ENCODE assay signal across 30 mouse cellular contexts in genomic region chr17:13924588-13924987, GRCm38 (mm10). TPM values are rescaled to one million over a fixed set of nuclear protein-coding genes. Genes with fewer than 3 reads are reported as not detected.
DNase-seq lines count a peak whose midpoint lies in the region; ATAC-seq lines count a peak whose summit lies in the region.
"Had no signal": no experiment of that assay in that cellular context is flagged by ENCODE, and none has a peak within 500 bp of the region (broad histone marks: within the 10 kb centered on the region; RNA-seq: fewer than 3 reads in every experiment).

No protein-coding gene starts in this region.

- peak; percentile 58 for DNase-seq in adrenal gland, adult 2 months
- DNase-seq in adrenal gland, postnatal 10 days, result no peak
- DNase-seq in heart, postnatal 10 days, result no peak
- DNase-seq in 3134 (ENCODE audit: extremely low read depth, insufficient read length, low spot score) (peak; percentile 58), NIH3T3 (ENCODE audit: low read depth) (peak; percentile 30)
- no peak for DNase-seq in cerebellum, postnatal 10 days
- DNase-seq: cerebellum, adult 2 months; cerebellum, postnatal 14 days; embryo, embryonic 11 days; gastrocnemius, postnatal 10 days; heart, adult 2 months; heart, postnatal 4 days; kidney, adult 11 months had no signal

- 78% methylated on average over 2 of the region's 2 CpGs for WGBS in heart, embryonic 12.5 days
- 98% methylated on average over 2 of the region's 2 CpGs for WGBS in midbrain, embryonic 15.5 days

- no peaks in the 10 kb centered on the region for H3K27me3 ChIP-seq in heart, embryonic 12.5 days (replicated peaks)
- H3K27me3 ChIP-seq in midbrain, embryonic 15.5 days (replicated peaks), result no peaks in the 10 kb centered on the region
- H3K27me3 ChIP-seq: embryonic facial prominence, embryonic 15.5 days; heart, embryonic 13.5 days; hindbrain, embryonic 13.5 days had no signal

- peak; percentile 71; the same call in 1 of the 2 replicates for ATAC-seq in heart, embryonic 12.5 days (ENCODE audit: insufficient number of reproducible peaks, low FRiP score)
- no peak for ATAC-seq in midbrain, embryonic 15.5 days (replicated peaks)
- ATAC-seq: CD4-positive, CD25-positive, alpha-beta regulatory T cell, adult 4 months; forebrain, embryonic 14.5 days; hindbrain, postnatal 0 days had no signal

- intact Hi-C loops in heart, postnatal 10 days (cut with DNase I), result no loop called here

- no peak overlapping the region for H3K4me3 ChIP-seq in heart, embryonic 12.5 days
- no peak overlapping the region for H3K4me3 ChIP-seq in midbrain, embryonic 15.5 days
- H3K4me3 ChIP-seq: embryonic facial prominence, embryonic 15.5 days; erythroblast, embryonic 14.5 days; forebrain, embryonic 10.5 days; heart, adult 2 months; heart, embryonic 13.5 days; hindbrain, embryonic 13.5 days had no signal

- no peak overlapping the region for H3K4me2 ChIP-seq in heart, embryonic 12.5 days
- H3K4me2 ChIP-seq in midbrain, embryonic 15.5 days, result no peak overlapping the region
- H3K4me2 ChIP-seq: embryonic facial prominence, embryonic 15.5 days; heart, embryonic 13.5 days; hindbrain, embryonic 13.5 days had no signal

- H3K9ac ChIP-seq in heart, embryonic 12.5 days, result no peak overlapping the region
- no peak overlapping the region for H3K9ac ChIP-seq in midbrain, embryonic 15.5 days
- H3K9ac ChIP-seq: embryonic facial prominence, embryonic 15.5 days; heart, embryonic 13.5 days; hindbrain, embryonic 13.5 days had no signal

- no peaks in the 10 kb centered on the region for H3K9me3 ChIP-seq in heart, embryonic 12.5 days (replicated peaks)
- no peaks in the 10 kb centered on the region for H3K9me3 ChIP-seq in midbrain, embryonic 15.5 days
- H3K9me3 ChIP-seq: embryonic facial prominence, embryonic 15.5 days; forebrain, embryonic 10.5 days; G1E; heart, embryonic 13.5 days; hindbrain, embryonic 13.5 days had no signal

- H3K4me1 ChIP-seq in heart, embryonic 12.5 days (replicated peaks), result peaks cover 13% of the 10 kb centered on the region
- H3K4me1 ChIP-seq in midbrain, embryonic 15.5 days, result no peaks in the 10 kb centered on the region
- H3K4me1 ChIP-seq: embryonic facial prominence, embryonic 15.5 days had no signal

- H3K27ac ChIP-seq in heart, embryonic 12.5 days (ENCODE audit: poor library complexity, severe bottlenecking), result no peak overlapping the region
- H3K27ac ChIP-seq in midbrain, embryonic 15.5 days, result no peak overlapping the region
- H3K27ac ChIP-seq: embryonic facial prominence, embryonic 15.5 days; forebrain, embryonic 10.5 days; heart, adult 2 months; heart, embryonic 13.5 days; hindbrain, embryonic 13.5 days; hindbrain, postnatal 0 days had no signal

- H3K36me3 ChIP-seq in heart, embryonic 12.5 days, result no peaks in the 10 kb centered on the region
- no peaks in the 10 kb centered on the region for H3K36me3 ChIP-seq in midbrain, embryonic 15.5 days (replicated peaks)
- H3K36me3 ChIP-seq: embryonic facial prominence, embryonic 15.5 days; forebrain, embryonic 10.5 days; G1E; heart, embryonic 13.5 days; hindbrain, embryonic 13.5 days had no signal

RNA-seq across cellular contexts. Expression of gene Gm7168, which starts 23.6 kb away (rescaled TPM):
- total RNA-seq in adrenal gland, adult 2 months (2021), result not detected
- not detected in 2 replicates for polyA plus RNA-seq in adrenal gland, adult 2 months (2012; rRNA removed)
- total RNA-seq in adrenal gland, postnatal 10 days (2021), result not detected
- polyA plus RNA-seq in heart, embryonic 12.5 days (2016; fragmentation: Nextera tagmentation; extraction: Ambion mirVana), result not detected in 2 replicates
- not detected for total RNA-seq in heart, postnatal 10 days (2021)
- not detected in 2 replicates for polyA plus RNA-seq in midbrain, embryonic 15.5 days (2015; fragmentation: Nextera tagmentation; extraction: Ambion mirVana)
- total RNA-seq: adrenal gland, adult 18-20 months; common myeloid progenitor, adult 5-6 weeks; gastrocnemius, postnatal 10 days; gastrocnemius, postnatal 4 days; hindbrain, postnatal 0 days had no signal
- polyA plus RNA-seq: CD4-positive, CD25-positive, alpha-beta regulatory T cell, adult 4 months; cerebellum, adult 2 months; embryonic facial prominence, embryonic 11.5 days; embryonic facial prominence, embryonic 15.5 days; erythroblast, embryonic 14.5 days; forebrain, embryonic 10.5 days; forebrain, embryonic 14.5 days; G1E; heart, adult 2 months; heart, embryonic 13.5 days; heart, postnatal 0 days; hindbrain, embryonic 13.5 days; hindbrain, postnatal 0 days; intestine, embryonic 14.5 days had no signal

Comparison
In these comparisons a context has a peak if more than half of its experiments do, and no peak if none do; other contexts are left out.
1. DNase-seq: peak in adrenal gland, adult 2 months (single experiment), 3134 (single experiment) and NIH3T3 (single experiment); none in adrenal gland, postnatal 10 days (single experiment), heart, postnatal 10 days (0 of 2) and cerebellum, postnatal 10 days (0 of 2).